Mouse (Mus musculus): ENCODE measurements at regions not wholly inside any gene's neighbourhood (a gene's known extent, or its start where the extent isn't known, plus 50 kb on each side); places are given as distances from the start of the nearest gene placed in this dataset.

GRCm38 (mm10) chr5:44416844-44417589 lies 190.6 kb upstream of the Tapt1 start:
- WGBS, result 33% methylated on average over 4 of the region's 4 CpGs

GRCm38 (mm10) chr5:44414441-44414840 lies 188.0 kb upstream of the Tapt1 start:
- Histone ChIP-seq H3K27ac (ENCODE audit: low read length) (peak overlapping the region; percentile 57), H3K9ac (replicated peaks; ENCODE audit: low read depth, low read length) (0 out of 2 replicates have a peak overlapping the region, but pooled peaks have one; percentile 29), H3K9me3 (ENCODE audit: control insufficient read depth, low read length) (no peaks in the 10 kb centered on the region), H3K4me3 (replicated peaks; ENCODE audit: low read length) (no peak overlapping the region), H3K27me3 (replicated peaks; ENCODE audit: control insufficient read depth, insufficient read depth, low read length) (no peaks in the 10 kb centered on the region), H3K36me3 (ENCODE audit: control insufficient read depth, insufficient read depth) (no peaks in the 10 kb centered on the region), H3K4me2 (ENCODE audit: low read length) (peak overlapping the region; percentile 1; the same call in 1 of the 2 replicates), H3K4me1 (replicated peaks; ENCODE audit: control insufficient read depth, insufficient read depth, low read length) (peaks cover 18% of the 10 kb centered on the region)
- peak; percentile 73 for ATAC-seq
- 23% methylated on average over 7 of the region's 7 CpGs for WGBS

More at GRCm38 (mm10) chr5:44416844-44417589, 190.6 kb upstream of the Tapt1 start:
- peaks cover 18% of the 10 kb centered on the region for H3K4me1 ChIP-seq (replicated peaks; ENCODE audit: control insufficient read depth, insufficient read depth, low read length)
- H3K9ac ChIP-seq (replicated peaks; ENCODE audit: low read depth, low read length), result no peak overlapping the region
- ATAC-seq, result peak; percentile 47; the same call in 1 of the 2 replicates
- H3K4me2 ChIP-seq (ENCODE audit: low read length), result no peak overlapping the region
- no peaks in the 10 kb centered on the region for H3K27me3 ChIP-seq (replicated peaks; ENCODE audit: control insufficient read depth, insufficient read depth, low read length)
- H3K36me3 ChIP-seq (ENCODE audit: control insufficient read depth, insufficient read depth), result no peaks in the 10 kb centered on the region
- H3K9me3 ChIP-seq (ENCODE audit: control insufficient read depth, low read length), result no peaks in the 10 kb centered on the region
- no peak overlapping the region for H3K4me3 ChIP-seq (replicated peaks; ENCODE audit: low read length)
- H3K27ac ChIP-seq (ENCODE audit: low read length), result 0 out of 2 replicates have a peak overlapping the region, but pooled peaks have one; percentile 6

- ATAC-seq, result peak; percentile 67
- Histone ChIP-seq H3K27me3 (replicated peaks; ENCODE audit: control insufficient read depth, insufficient read depth, low read length) (no peaks in the 10 kb centered on the region), H3K27ac (ENCODE audit: low read length) (no peak overlapping the region)
Observed at GRCm38 (mm10) chr5:44403300-44403699, 176.9 kb upstream of the Tapt1 start.

GRCm38 (mm10) chr5:44400573-44401332 lies 174.3 kb upstream of the Tapt1 start:
- WGBS, result 60% methylated on average over 8 of the region's 8 CpGs

More at GRCm38 (mm10) chr5:44403300-44403699, 176.9 kb upstream of the Tapt1 start:
- H3K4me1 ChIP-seq (replicated peaks; ENCODE audit: control insufficient read depth, insufficient read depth, low read length), result no peaks in the 10 kb centered on the region
- H3K36me3 ChIP-seq (ENCODE audit: control insufficient read depth, insufficient read depth), result no peaks in the 10 kb centered on the region
- H3K9ac ChIP-seq (replicated peaks; ENCODE audit: low read depth, low read length), result no peak overlapping the region
- WGBS, result 49% methylated on average over 6 of the region's 6 CpGs
- H3K4me3 ChIP-seq (replicated peaks; ENCODE audit: low read length), result no peak overlapping the region
- no peaks in the 10 kb centered on the region for H3K9me3 ChIP-seq (ENCODE audit: control insufficient read depth, low read length)
- H3K4me2 ChIP-seq (ENCODE audit: low read length), result no peak overlapping the region

GRCm38 (mm10) chr5:44387237-44387810 lies 160.9 kb upstream of the Tapt1 start:
- Histone ChIP-seq H3K4me1 (replicated peaks; ENCODE audit: control insufficient read depth, insufficient read depth, low read length) (no peaks in the 10 kb centered on the region), H3K36me3 (ENCODE audit: control insufficient read depth, insufficient read depth) (no peaks in the 10 kb centered on the region), H3K27me3 (replicated peaks; ENCODE audit: control insufficient read depth, insufficient read depth, low read length) (no peaks in the 10 kb centered on the region), H3K9ac (replicated peaks; ENCODE audit: low read depth, low read length) (no peak overlapping the region), H3K9me3 (ENCODE audit: control insufficient read depth, low read length) (peaks cover under 1% of the 10 kb centered on the region; the same call in 1 of the 2 replicates), H3K27ac (ENCODE audit: low read length) (no peak overlapping the region), H3K4me3 (replicated peaks; ENCODE audit: low read length) (no peak overlapping the region), H3K4me2 (ENCODE audit: low read length) (no peak overlapping the region)
- ATAC-seq, result no peak
- WGBS, result 55% methylated on average over 6 of the region's 6 CpGs

More at GRCm38 (mm10) chr5:44400573-44401332, 174.3 kb upstream of the Tapt1 start:
- Histone ChIP-seq H3K9ac (replicated peaks; ENCODE audit: low read depth, low read length) (no peak overlapping the region), H3K36me3 (ENCODE audit: control insufficient read depth, insufficient read depth) (no peaks in the 10 kb centered on the region), H3K4me3 (replicated peaks; ENCODE audit: low read length) (no peak overlapping the region), H3K4me2 (ENCODE audit: low read length) (no peak overlapping the region), H3K27ac (ENCODE audit: low read length) (no peak overlapping the region), H3K4me1 (replicated peaks; ENCODE audit: control insufficient read depth, insufficient read depth, low read length) (no peaks in the 10 kb centered on the region), H3K9me3 (ENCODE audit: control insufficient read depth, low read length) (peaks cover 2% of the 10 kb centered on the region; the same call in 1 of the 2 replicates), H3K27me3 (replicated peaks; ENCODE audit: control insufficient read depth, insufficient read depth, low read length) (no peaks in the 10 kb centered on the region)
- peak; percentile 75 for ATAC-seq

GRCm38 (mm10) chr5:44386176-44386575 lies 159.8 kb upstream of the Tapt1 start:
- H3K36me3 ChIP-seq (ENCODE audit: control insufficient read depth, insufficient read depth), result no peaks in the 10 kb centered on the region
- WGBS, result 52% methylated on average over 6 of the region's 6 CpGs
- 0 out of 2 replicates have a peak, but pooled peaks have one; percentile 38 for ATAC-seq
- H3K27ac ChIP-seq (ENCODE audit: low read length), result no peak overlapping the region
- H3K9me3 ChIP-seq (ENCODE audit: control insufficient read depth, low read length), result no peaks in the 10 kb centered on the region
- H3K27me3 ChIP-seq (replicated peaks; ENCODE audit: control insufficient read depth, insufficient read depth, low read length), result no peaks in the 10 kb centered on the region
- H3K4me2 ChIP-seq (ENCODE audit: low read length), result no peak overlapping the region
- H3K4me3 ChIP-seq (replicated peaks; ENCODE audit: low read length), result no peak overlapping the region
- H3K4me1 ChIP-seq (replicated peaks; ENCODE audit: control insufficient read depth, insufficient read depth, low read length), result no peaks in the 10 kb centered on the region
- no peak overlapping the region for H3K9ac ChIP-seq (replicated peaks; ENCODE audit: low read depth, low read length)

- H3K27ac ChIP-seq (ENCODE audit: low read length), result no peak overlapping the region
- no peak overlapping the region for H3K4me2 ChIP-seq (ENCODE audit: low read length)
- H3K4me3 ChIP-seq (replicated peaks; ENCODE audit: low read length), result no peak overlapping the region
- H3K27me3 ChIP-seq (replicated peaks; ENCODE audit: control insufficient read depth, insufficient read depth, low read length), result no peaks in the 10 kb centered on the region
- no peaks in the 10 kb centered on the region for H3K4me1 ChIP-seq (replicated peaks; ENCODE audit: control insufficient read depth, insufficient read depth, low read length)
- H3K9me3 ChIP-seq (ENCODE audit: control insufficient read depth, low read length), result no peaks in the 10 kb centered on the region
- no peak for ATAC-seq
- H3K36me3 ChIP-seq (ENCODE audit: control insufficient read depth, insufficient read depth), result no peaks in the 10 kb centered on the region
- no peak overlapping the region for H3K9ac ChIP-seq (replicated peaks; ENCODE audit: low read depth, low read length)
Observed at GRCm38 (mm10) chr5:44383049-44383448, 156.6 kb upstream of the Tapt1 start.

GRCm38 (mm10) chr5:44370006-44370405 lies 143.6 kb upstream of the Tapt1 start:
- Histone ChIP-seq H3K36me3 (ENCODE audit: control insufficient read depth, insufficient read depth) (no peaks in the 10 kb centered on the region), H3K4me2 (ENCODE audit: low read length) (no peak overlapping the region), H3K9ac (replicated peaks; ENCODE audit: low read depth, low read length) (no peak overlapping the region), H3K27me3 (replicated peaks; ENCODE audit: control insufficient read depth, insufficient read depth, low read length) (no peaks in the 10 kb centered on the region), H3K4me3 (replicated peaks; ENCODE audit: low read length) (no peak overlapping the region), H3K9me3 (ENCODE audit: control insufficient read depth, low read length) (no peaks in the 10 kb centered on the region), H3K4me1 (replicated peaks; ENCODE audit: control insufficient read depth, insufficient read depth, low read length) (no peaks in the 10 kb centered on the region), H3K27ac (ENCODE audit: low read length) (no peak overlapping the region)
- WGBS, result 31% methylated on average over 4 of the region's 4 CpGs
- ATAC-seq, result no peak

- Histone ChIP-seq H3K9ac (replicated peaks; ENCODE audit: low read depth, low read length) (no peak overlapping the region), H3K4me3 (replicated peaks; ENCODE audit: low read length) (no peak overlapping the region), H3K4me2 (ENCODE audit: low read length) (no peak overlapping the region), H3K27ac (ENCODE audit: low read length) (peak overlapping the region; percentile 44), H3K9me3 (ENCODE audit: control insufficient read depth, low read length) (no peaks in the 10 kb centered on the region), H3K27me3 (replicated peaks; ENCODE audit: control insufficient read depth, insufficient read depth, low read length) (no peaks in the 10 kb centered on the region), H3K36me3 (ENCODE audit: control insufficient read depth, insufficient read depth) (no peaks in the 10 kb centered on the region), H3K4me1 (replicated peaks; ENCODE audit: control insufficient read depth, insufficient read depth, low read length) (no peaks in the 10 kb centered on the region)
- WGBS, result 60% methylated on average over 1 of the region's 1 CpGs
- ATAC-seq, result peak; percentile 90
Observed at GRCm38 (mm10) chr5:44352324-44352723, 125.9 kb upstream of the Tapt1 start.
